Mouse (Mus musculus) liver, embryonic 11.5 days (tissue): ENCODE measurements around the gene S100a8. TPM values are rescaled to one million over a fixed set of nuclear protein-coding genes. Genes with fewer than 3 reads are reported as not detected.

Experiments used
- ATAC-seq: fragments of 200-750 bp; cut with Nextera tagmentation; replicated peaks from 2 replicates; pipeline ENCODE4 v1.8.0; 2017; ENCODE audit warnings: moderate number of reproducible peaks, mild to moderate bottlenecking, moderate TSS enrichment, moderate library complexity; ENCODE audit not compliant: low FRiP score
- DNase-seq: peaks from one replicate; pipeline ENCODE4 v3.0.0-alpha.2; 2017; ENCODE audit warnings: low spot score
- H3K27ac ChIP-seq: fragments of 300-500 bp; sonication (generic); 2 replicates; pipeline ENCODE4 v1.5.1; 2014; ENCODE audit warnings: mild to moderate bottlenecking, low read depth, low read length, control low read depth
- H3K27me3 ChIP-seq: fragments of 300-500 bp; sonication (generic); replicated peaks from 2 replicates; pipeline ENCODE4 v1.6.1; 2014; ENCODE audit warnings: low read length, mixed read lengths; ENCODE audit not compliant: control insufficient read depth, insufficient read depth
- H3K36me3 ChIP-seq: fragments of 300-500 bp; sonication (generic); 2 replicates; pipeline ENCODE4 v1.6.1; 2014; ENCODE audit warnings: mild to moderate bottlenecking, low read length, moderate library complexity, mixed read lengths; ENCODE audit not compliant: control insufficient read depth, insufficient read depth
- H3K4me1 ChIP-seq: fragments of 300-500 bp; sonication (generic); replicated peaks from 2 replicates; pipeline ENCODE4 v1.6.1; 2014; ENCODE audit warnings: low read length, mixed read lengths; ENCODE audit not compliant: control insufficient read depth, insufficient read depth
- H3K4me2 ChIP-seq: fragments of 300-500 bp; sonication (generic); 2 replicates; pipeline ENCODE4 v1.6.1; 2014; ENCODE audit warnings: mild to moderate bottlenecking, control low read depth, moderate library complexity
- H3K4me3 ChIP-seq: fragments of 300-500 bp; sonication (generic); 2 replicates; pipeline ENCODE4 v1.5.1; 2014; ENCODE audit warnings: low read depth, low read length, control low read depth
- H3K9ac ChIP-seq: fragments of 300-500 bp; sonication (generic); 2 replicates; pipeline ENCODE4 v1.6.1; 2014; ENCODE audit warnings: low read depth, low read length, control low read depth
- H3K9me3 ChIP-seq: fragments of 300-500 bp; sonication (generic); 2 replicates; pipeline ENCODE4 v1.6.1; 2016; ENCODE audit warnings: low read length, inconsistent platforms, mixed read lengths; ENCODE audit not compliant: control insufficient read depth
- WGBS: fragments of 180-500 bp; shearing (Covaris S2); extraction: QIAGEN DNeasy Blood & Tissue Kit; methylation state at CpG from one replicate; pipeline ENCODE4 v1.1.7; 2014; 5-methylcytosine and 5-hydroxymethylcytosine counted together
- polyA plus RNA-seq: library from polyadenylated mRNA; unstranded; fragments of >200 nt; fragmentation: Nextera tagmentation; extraction: Ambion mirVana; gene quantifications from 2 replicates; pipeline ENCODE4 v1.2.1, GENCODE M21; 2014

The S100a8 gene
- polyA plus RNA-seq, 1 experiment from 2014 or later: 140 TPM

- no peak overlapping the region for H3K4me2 ChIP-seq
- no peaks in the 10 kb centered on the region for H3K36me3 ChIP-seq
- H3K27ac ChIP-seq: no peak overlapping the region
- H3K4me3 ChIP-seq: no peak overlapping the region
- no peak overlapping the region for H3K9ac ChIP-seq
- 72% methylated on average over 4 of the region's 4 CpGs for WGBS
- DNase-seq (no peak), ATAC-seq (no peak)
- H3K4me1 ChIP-seq: no peaks in the 10 kb centered on the region
- no peaks in the 10 kb centered on the region for H3K27me3 ChIP-seq
- no peaks in the 10 kb centered on the region for H3K9me3 ChIP-seq
These were observed 11.4 kb upstream of the S100a8 start for GRCm38 (mm10) chr3:90657405-90657804.

GRCm38 (mm10) chr3:90659364-90660044 lies 9.3 kb upstream of the S100a8 start:
- no peak for ATAC-seq
- no peak overlapping the region for H3K27ac ChIP-seq
- no peaks in the 10 kb centered on the region for H3K9me3 ChIP-seq
- no peak overlapping the region for H3K9ac ChIP-seq
- DNase-seq: no peak
- H3K4me1 ChIP-seq: no peaks in the 10 kb centered on the region
- no peaks in the 10 kb centered on the region for H3K36me3 ChIP-seq
- no peak overlapping the region for H3K4me2 ChIP-seq
- no peaks in the 10 kb centered on the region for H3K27me3 ChIP-seq
- H3K4me3 ChIP-seq: no peak overlapping the region

DNA sequence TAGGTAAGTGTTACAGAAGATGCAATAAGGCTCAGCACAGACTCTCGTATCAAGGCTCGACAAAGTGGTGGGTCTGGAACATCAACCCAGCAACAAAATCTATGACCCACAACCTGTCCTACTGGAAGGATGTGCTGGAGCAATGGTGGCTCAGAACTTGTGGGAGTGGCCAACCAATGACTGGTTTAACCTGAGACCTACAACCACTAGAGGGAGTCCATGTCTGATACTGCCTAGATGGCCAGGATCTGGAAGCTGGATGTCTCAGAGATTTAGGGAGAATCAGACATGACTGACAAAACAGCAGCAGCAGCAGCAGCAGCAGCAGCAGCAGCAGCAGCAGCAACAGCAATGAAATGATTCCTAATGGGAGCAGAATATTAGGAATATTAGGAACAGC lies 4.6 kb upstream of the S100a8 start:
- Histone ChIP-seq H3K36me3 (no peaks in the 10 kb centered on the region), H3K9ac (no peak overlapping the region), H3K9me3 (no peaks in the 10 kb centered on the region), H3K27me3 (no peaks in the 10 kb centered on the region), H3K4me2 (no peak overlapping the region), H3K27ac (no peak overlapping the region), H3K4me1 (no peaks in the 10 kb centered on the region), H3K4me3 (no peak overlapping the region)
- ATAC-seq (no peak), DNase-seq (no peak)
- 49% methylated on average over 2 of the region's 2 CpGs for WGBS

- Histone ChIP-seq H3K4me1 (no peaks in the 10 kb centered on the region), H3K9me3 (no peaks in the 10 kb centered on the region), H3K9ac (no peak overlapping the region), H3K27ac (no peak overlapping the region), H3K27me3 (no peaks in the 10 kb centered on the region), H3K36me3 (no peaks in the 10 kb centered on the region), H3K4me3 (no peak overlapping the region), H3K4me2 (no peak overlapping the region)
- DNase-seq: no peak
- no peak for ATAC-seq
- 24% methylated on average over 3 of the region's 3 CpGs for WGBS
These were observed 9.9 kb downstream of the S100a8 start for GRCm38 (mm10) chr3:90678656-90679055.

GRCm38 (mm10) chr3:90683929-90684328 lies 15.2 kb downstream of the S100a8 start:
- H3K36me3 ChIP-seq: no peaks in the 10 kb centered on the region
- no peaks in the 10 kb centered on the region for H3K27me3 ChIP-seq
- no peaks in the 10 kb centered on the region for H3K9me3 ChIP-seq
- no peaks in the 10 kb centered on the region for H3K4me1 ChIP-seq
- WGBS: 89% methylated on average over 3 of the region's 3 CpGs
- no peak for DNase-seq
- no peak overlapping the region for H3K4me3 ChIP-seq
- H3K27ac ChIP-seq: no peak overlapping the region
- no peak for ATAC-seq
- no peak overlapping the region for H3K9ac ChIP-seq
- H3K4me2 ChIP-seq: no peak overlapping the region

DNA sequence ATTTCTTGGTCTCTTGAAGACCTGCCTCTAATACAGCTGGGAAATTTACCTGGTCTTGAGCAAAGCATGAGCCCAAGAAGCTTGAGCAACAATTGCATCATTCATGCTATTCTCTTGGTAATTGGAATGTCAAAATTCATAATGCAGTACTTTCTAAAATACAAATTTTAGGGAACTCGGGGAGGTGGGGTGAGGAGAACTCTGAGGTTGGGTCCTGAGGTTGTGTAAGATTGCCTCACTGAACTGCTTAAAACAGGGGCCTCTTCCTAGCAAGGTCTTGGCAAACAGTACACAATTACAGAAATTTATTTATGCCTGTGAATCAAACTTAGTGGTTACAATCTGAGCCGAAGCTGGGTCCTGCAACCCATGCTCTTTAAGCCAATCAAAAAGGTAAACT lies 18.1 kb downstream of the S100a8 start:
- no peak for ATAC-seq
- 70% methylated on average over 2 of the region's 2 CpGs for WGBS
- H3K27ac ChIP-seq: no peak overlapping the region
- H3K9ac ChIP-seq: no peak overlapping the region
- H3K4me2 ChIP-seq: no peak overlapping the region
- H3K4me3 ChIP-seq: no peak overlapping the region
- H3K4me1 ChIP-seq: no peaks in the 10 kb centered on the region
- no peaks in the 10 kb centered on the region for H3K27me3 ChIP-seq
- no peaks in the 10 kb centered on the region for H3K36me3 ChIP-seq
- no peaks in the 10 kb centered on the region for H3K9me3 ChIP-seq
- DNase-seq: no peak

DNA sequence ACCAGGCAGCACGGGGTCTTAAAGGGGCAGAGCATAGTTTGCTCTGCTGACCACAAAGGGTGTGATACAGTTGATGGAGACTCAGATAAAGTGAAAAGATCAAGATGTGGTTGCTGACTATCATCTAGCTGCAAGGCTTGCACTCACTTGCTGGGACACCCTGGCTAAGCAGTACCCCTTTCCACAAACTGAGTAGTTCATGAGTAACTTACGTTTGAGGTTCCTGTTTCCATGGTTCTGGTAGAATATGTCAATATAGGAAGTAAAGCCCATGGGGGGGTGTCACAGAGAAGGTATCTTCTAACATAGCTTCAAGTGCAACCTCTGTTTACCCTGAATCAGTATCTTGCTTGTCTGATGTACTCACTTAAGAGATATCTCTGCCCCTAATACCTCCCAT lies 24.7 kb downstream of the S100a8 start:
- H3K27me3 ChIP-seq: no peaks in the 10 kb centered on the region
- no peaks in the 10 kb centered on the region for H3K4me1 ChIP-seq
- no peak overlapping the region for H3K27ac ChIP-seq
- H3K4me2 ChIP-seq: no peak overlapping the region
- H3K36me3 ChIP-seq: no peaks in the 10 kb centered on the region
- DNase-seq (no peak), ATAC-seq (no peak)
- no peak overlapping the region for H3K9ac ChIP-seq
- no peak overlapping the region for H3K4me3 ChIP-seq
- WGBS: 52% methylated on average over 2 of the region's 2 CpGs
- H3K9me3 ChIP-seq: no peaks in the 10 kb centered on the region

DNA sequence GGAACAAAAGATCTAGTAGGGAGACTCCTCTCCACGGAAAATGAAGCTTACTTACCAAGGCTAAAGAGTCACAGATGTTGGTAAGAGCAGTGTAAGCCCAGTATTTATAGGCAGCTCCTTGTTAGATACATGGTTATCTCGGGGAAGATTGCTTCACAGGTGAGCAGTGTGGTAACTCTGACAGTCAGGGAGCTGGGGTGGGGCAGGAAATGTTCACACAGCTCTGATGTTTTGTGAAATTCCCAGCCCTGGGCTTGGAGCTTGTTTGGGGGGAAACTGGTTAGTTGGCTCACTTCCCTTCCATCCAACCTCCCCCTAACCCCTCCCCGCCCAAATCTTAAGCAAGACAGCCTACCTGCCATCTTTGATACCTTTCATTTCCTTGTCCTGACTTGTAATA lies 26.8 kb downstream of the S100a8 start, which contains the start of gene S100a9:
Gene S100a9, minus strand, starts transcription at position 109 of the 400 bp plus-strand sequence.
- Histone ChIP-seq H3K9ac (no peak within 1 kb of the TSS), H3K4me3 (no peak within 1 kb of the TSS), H3K9me3 (no peaks in the 10 kb centered on the region), H3K4me2 (no peak within 1 kb of the TSS), H3K27me3 (no peaks in the 10 kb centered on the region), H3K4me1 (no peaks in the 10 kb centered on the region), H3K27ac (no peak within 1 kb of the TSS), H3K36me3 (no peaks in the 10 kb centered on the region)
- DNase-seq: no peak
- no peak for ATAC-seq
- WGBS: 58% methylated on average over 3 of the region's 3 CpGs

DNA sequence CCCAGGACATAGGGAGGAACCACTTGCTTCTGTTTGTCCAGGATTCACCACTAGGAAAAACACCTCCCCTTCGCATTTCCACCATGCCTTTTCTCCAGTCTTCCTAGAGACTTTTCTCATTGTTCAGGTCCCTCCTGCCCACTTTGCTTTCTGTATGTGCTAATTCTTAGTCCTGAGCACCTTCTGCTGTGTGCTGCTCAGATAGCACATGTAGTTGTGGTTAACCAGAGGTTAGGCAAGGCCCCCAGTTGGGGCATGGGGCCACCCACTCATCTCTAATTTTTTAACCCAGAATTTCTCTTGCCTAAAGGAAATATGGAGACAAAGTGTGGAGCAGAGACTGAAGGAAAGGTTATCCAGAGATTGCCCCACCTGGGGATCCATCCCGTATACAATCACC lies 33.5 kb downstream of the S100a8 start:
- Histone ChIP-seq H3K9ac (no peak overlapping the region), H3K4me1 (no peaks in the 10 kb centered on the region), H3K9me3 (no peaks in the 10 kb centered on the region), H3K36me3 (no peaks in the 10 kb centered on the region), H3K4me3 (no peak overlapping the region), H3K4me2 (no peak overlapping the region), H3K27ac (no peak overlapping the region), H3K27me3 (no peaks in the 10 kb centered on the region)
- WGBS: 77% methylated on average over 2 of the region's 2 CpGs
- no peak for DNase-seq
- ATAC-seq: no peak
